Mouse (Mus musculus) MEL (cell line): ENCODE measurements at regions not wholly inside any gene's neighbourhood (a gene's known extent, or its start where the extent isn't known, plus 50 kb on each side); places are given as distances from the start of the nearest gene placed in this dataset.

Experiments used
- BHLHE40 ChIP-seq: IDR thresholded peaks from 2 replicates; pipeline ENCODE4 v1.6.1; 2012; ENCODE audit warnings: low read depth, mild to moderate bottlenecking, inconsistent platforms, low read length, improper control_type of control experiment, borderline replicate concordance
- CHD2 ChIP-seq: IDR thresholded peaks from 2 replicates; pipeline ENCODE4 v1.6.1; 2011; ENCODE audit warnings: low read length, improper control_type of control experiment
- CTCF ChIP-seq, 3 experiments: IDR thresholded peaks in 2 of 3; conservative IDR thresholded peaks in 1 of 3; 2 replicates each; pipeline ENCODE4 v1.5.1; 2011 to 2012; ENCODE audit warnings: low read length in 3 of 3, low read depth in 2 of 3, mild to moderate bottlenecking in 2 of 3, improper control_type of control experiment in 1 of 3, inconsistent platforms in 1 of 3, mixed read lengths in 1 of 3, moderate library complexity in 1 of 3; ENCODE audit not compliant: control insufficient read depth in 1 of 3, insufficient read depth in 1 of 3, poor library complexity in 1 of 3, severe bottlenecking in 1 of 3
- E2F4 ChIP-seq: IDR thresholded peaks from 2 replicates; pipeline ENCODE4 v1.6.1; 2011; ENCODE audit warnings: low read depth, low read length, improper control_type of control experiment, borderline replicate concordance
- JUND ChIP-seq: IDR thresholded peaks from 2 replicates; pipeline ENCODE4 v1.6.1; 2011; ENCODE audit warnings: low read depth, mild to moderate bottlenecking, improper control_type of control experiment, low read length
- MAFK ChIP-seq: IDR thresholded peaks from 2 replicates; pipeline ENCODE4 v1.6.1; 2011; ENCODE audit warnings: low read depth, mild to moderate bottlenecking, low read length, improper control_type of control experiment, borderline replicate concordance
- MAX ChIP-seq: IDR thresholded peaks from 2 replicates; pipeline ENCODE4 v1.6.1; 2011; ENCODE audit warnings: low read length, improper control_type of control experiment
- MEF2A ChIP-seq: IDR thresholded peaks from 2 replicates; pipeline ENCODE4 v1.6.1; 2014; ENCODE audit warnings: low read depth, mild to moderate bottlenecking, inconsistent platforms, low read length, improper control_type of control experiment; ENCODE audit not compliant: poor library complexity, insufficient replicate concordance, severe bottlenecking; ENCODE audit errors: extremely low read depth
- MYC ChIP-seq: IDR thresholded peaks from 2 replicates; pipeline ENCODE4 v1.6.1; 2011; ENCODE audit warnings: low read depth, mild to moderate bottlenecking, low read length, improper control_type of control experiment, moderate library complexity
- POLR2A ChIP-seq, 2 experiments: IDR thresholded peaks; 2 replicates each; pipeline ENCODE4 v1.6.1; 2011 to 2012; ENCODE audit warnings: low read length in 2 of 2, mild to moderate bottlenecking in 2 of 2, control low read depth in 1 of 2, improper control_type of control experiment in 1 of 2, low read depth in 1 of 2, moderate library complexity in 1 of 2; ENCODE audit not compliant: control insufficient read depth in 1 of 2, insufficient read depth in 1 of 2, poor library complexity in 1 of 2
- POLR2AphosphoS2 ChIP-seq: IDR thresholded peaks from 2 replicates; pipeline ENCODE4 v1.6.1; 2011; ENCODE audit warnings: low read length, improper control_type of control experiment
- RCOR1 ChIP-seq: IDR thresholded peaks from 2 replicates; pipeline ENCODE4 v1.6.1; 2012; ENCODE audit warnings: low read depth, mild to moderate bottlenecking, inconsistent platforms, low read length, improper control_type of control experiment
- USF1 ChIP-seq: IDR thresholded peaks from 2 replicates; pipeline ENCODE4 v1.6.1; 2014; ENCODE audit warnings: low read depth, mild to moderate bottlenecking, inconsistent platforms, low read length, improper control_type of control experiment, moderate library complexity
- ZNF384 ChIP-seq: IDR thresholded peaks from 2 replicates; pipeline ENCODE4 v1.6.1; 2012; ENCODE audit warnings: low read depth, mild to moderate bottlenecking, inconsistent platforms, low read length, improper control_type of control experiment

DNA sequence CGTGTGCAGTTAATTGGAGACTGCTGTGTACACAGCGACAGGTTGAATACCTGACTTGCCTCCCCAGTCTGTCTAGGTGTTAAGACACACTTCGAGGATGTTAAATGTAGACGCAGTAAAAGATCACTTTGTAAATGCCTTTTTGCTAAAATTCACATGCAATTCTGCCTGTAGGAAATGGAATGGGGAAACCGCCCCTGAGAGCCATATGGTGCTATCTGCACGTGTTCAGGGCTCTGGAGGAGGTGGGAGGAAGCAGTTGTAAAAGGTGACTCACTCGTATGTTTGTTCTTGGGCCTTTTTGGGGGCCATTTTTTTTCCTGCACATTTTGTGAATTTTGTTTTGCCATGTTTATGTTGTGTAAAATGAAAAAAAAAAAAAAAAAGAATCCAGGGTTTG is 159.6 kb upstream of the Gjb5 start:
- TF ChIP-seq CTCF (IDR thresholded peaks at IDR 0.05 in 2 of 3, conservative IDR thresholded peaks at IDR 0.05 in 1 of 3; ENCODE audit: control insufficient read depth in 1 of 3, insufficient read depth in 1 of 3, low read depth in 2 of 3, low read length in 3 of 3, poor library complexity in 1 of 3, severe bottlenecking in 1 of 3), result no peak
- no peak for TF ChIP-seq E2F4
- no peak for TF ChIP-seq POLR2A (IDR thresholded peaks at IDR 0.05; ENCODE audit: control insufficient read depth in 1 of 2, insufficient read depth in 1 of 2, low read depth in 1 of 2, low read length in 2 of 2, poor library complexity in 1 of 2)
- no peak for TF ChIP-seq JUND
- TF ChIP-seq CHD2, result no peak
- TF ChIP-seq MAX, result no peak
- TF ChIP-seq MYC, result no peak
- TF ChIP-seq ZNF384, result no peak
- no peak for TF ChIP-seq RCOR1
- TF ChIP-seq POLR2AphosphoS2, result no peak
- TF ChIP-seq MEF2A, result no peak
- no peak for TF ChIP-seq USF1
- TF ChIP-seq MAFK, result no peak
- no peak for TF ChIP-seq BHLHE40
